Mouse (Mus musculus) C2C12 (cell line): ENCODE data around the gene Slc9a6. TPM values are rescaled to one million over a fixed set of nuclear protein-coding genes. Genes with fewer than 3 reads are reported as not detected.

Experiments used
- H3K27me3 ChIP-seq: one replicate; pipeline ENCODE4 v1.6.1; 2011; ENCODE audit not compliant: control insufficient read depth, insufficient read depth, insufficient read length
- H3K36me3 ChIP-seq: one replicate; pipeline ENCODE4 v1.6.1; 2011; ENCODE audit not compliant: control insufficient read depth, insufficient read depth
- H3K4me3 ChIP-seq: one replicate; pipeline ENCODE4 v1.5.1; 2011; ENCODE audit warnings: mild to moderate bottlenecking, control low read depth; ENCODE audit not compliant: poor library complexity, insufficient read depth, severe bottlenecking
- H3K79me2 ChIP-seq: one replicate; pipeline ENCODE4 v1.6.1; 2011; ENCODE audit not compliant: control insufficient read depth, insufficient read depth
- H3K79me3 ChIP-seq: one replicate; pipeline ENCODE4 v1.6.1; 2011; ENCODE audit warnings: low read depth, control low read depth
- H3ac ChIP-seq: one replicate; pipeline ENCODE3; 2011; ENCODE audit warnings: low read depth; ENCODE audit not compliant: control insufficient read depth, insufficient read length
- CEBPB ChIP-seq: IDR thresholded peaks from one replicate; pipeline ENCODE4 v1.6.1; 2011; ENCODE audit warnings: low read depth, mild to moderate bottlenecking, control low read depth, moderate library complexity
- CTCF ChIP-seq: IDR thresholded peaks from one replicate; pipeline ENCODE4 v1.5.1; 2011; ENCODE audit not compliant: control insufficient read depth, insufficient read depth, insufficient read length
- FOSL1 ChIP-seq: IDR thresholded peaks from one replicate; pipeline ENCODE4 v1.8.0; 2011; ENCODE audit warnings: mild to moderate bottlenecking, low read length; ENCODE audit not compliant: poor library complexity, insufficient read depth, severe bottlenecking
- MAX ChIP-seq: IDR thresholded peaks from one replicate; pipeline ENCODE4 v1.6.1; 2011; ENCODE audit warnings: mild to moderate bottlenecking, control low read depth
- MYOD1 ChIP-seq: IDR thresholded peaks from one replicate; pipeline ENCODE4 v1.6.1; 2011; ENCODE audit warnings: low read depth; ENCODE audit not compliant: control insufficient read depth, insufficient read length
- MYOG ChIP-seq: IDR thresholded peaks from one replicate; pipeline ENCODE4 v1.6.1; 2011; ENCODE audit not compliant: control insufficient read depth, insufficient read length; ENCODE audit errors: extremely low read depth
- USF1 ChIP-seq: IDR thresholded peaks from one replicate; pipeline ENCODE4 v1.6.1; 2011; ENCODE audit warnings: low read depth, mild to moderate bottlenecking, control low read depth, moderate library complexity
- polyA plus RNA-seq: library from polyadenylated mRNA; unstranded; fragments of >200 nt; fragmentation: generic; extraction: Trizol; gene quantifications from one replicate; pipeline ENCODE4 v1.2.1, GENCODE M21; 2012; ENCODE audit warnings: missing spikeins

Slc9a6 gene
- polyA plus RNA-seq, 1 experiment, result 7.2 TPM

DNA sequence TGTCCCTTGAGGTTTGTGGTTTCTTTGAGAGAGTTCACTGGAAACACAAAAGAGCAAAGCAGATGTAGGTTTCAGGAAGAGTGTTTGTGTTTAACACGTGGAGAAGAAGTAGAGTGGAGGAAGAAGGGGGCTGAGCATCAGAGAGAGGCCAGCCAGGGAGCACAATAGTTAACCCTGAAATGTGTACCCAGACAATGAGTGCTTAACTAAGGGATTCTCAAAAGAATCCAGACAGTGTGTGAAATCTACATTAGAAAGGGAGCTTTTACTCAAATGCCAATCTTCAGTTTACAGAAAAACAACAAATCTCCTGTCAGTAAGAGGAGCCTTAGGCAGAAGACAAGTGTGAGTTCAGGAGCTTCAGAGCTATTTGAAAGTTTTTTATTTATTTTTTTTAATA is 30.5 kb downstream of the Slc9a6 start:
- Histone ChIP-seq H3K36me3 (no peaks in the 10 kb centered on the region), H3K79me3 (no peaks in the 10 kb centered on the region), H3K27me3 (no peaks in the 10 kb centered on the region), H3K4me3 (no peak overlapping the region), H3K79me2 (no peaks in the 10 kb centered on the region), H3ac (no peak overlapping the region)
- TF ChIP-seq MAX (no peak), FOSL1 (no peak), MYOD1 (no peak), USF1 (no peak), MYOG (no peak), CEBPB (no peak), CTCF (no peak)

DNA sequence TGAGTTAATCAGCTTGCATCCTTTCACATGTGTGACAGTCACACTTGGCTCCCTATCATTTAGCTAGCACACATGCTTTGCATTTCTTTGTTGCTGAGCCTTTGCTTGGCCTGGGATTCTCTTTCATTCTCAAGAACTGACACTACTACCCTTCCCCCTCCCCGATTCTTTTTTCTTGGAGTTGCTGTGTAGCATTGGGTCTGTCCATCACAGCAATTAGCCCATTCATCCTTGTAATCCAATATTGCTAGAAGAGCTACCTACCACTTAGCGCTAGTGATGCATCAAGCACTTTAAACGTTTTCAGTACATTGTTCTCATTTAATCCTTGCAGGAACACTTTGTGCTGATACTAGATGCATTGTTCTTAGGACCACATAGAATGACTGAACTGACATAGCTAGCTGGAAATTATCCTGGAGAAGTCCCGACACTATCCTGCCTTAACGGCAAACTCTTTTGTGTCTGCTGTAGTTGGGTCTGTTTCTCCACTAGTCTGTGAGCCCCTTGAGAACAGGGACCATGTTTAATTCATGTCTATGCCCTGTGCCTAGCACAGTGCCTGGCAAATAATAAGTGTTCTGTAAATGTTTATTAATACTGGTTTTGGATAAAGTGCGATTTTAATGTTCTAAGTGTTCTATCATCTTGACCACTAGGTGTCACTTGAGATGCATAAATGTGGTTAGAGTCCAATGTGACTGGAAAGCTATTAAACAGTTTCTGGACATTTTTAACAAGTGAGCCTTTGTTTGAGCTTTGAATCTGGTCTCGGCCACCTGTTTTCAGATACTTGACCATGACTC is 40.2 kb downstream of the Slc9a6 start:
- no peak overlapping the region for H3K4me3 ChIP-seq
- no peaks in the 10 kb centered on the region for H3K79me3 ChIP-seq
- H3ac ChIP-seq, result no peak overlapping the region
- H3K27me3 ChIP-seq, result no peaks in the 10 kb centered on the region
- no peaks in the 10 kb centered on the region for H3K36me3 ChIP-seq
- TF ChIP-seq MYOG, result no peak
- TF ChIP-seq USF1, result no peak
- TF ChIP-seq MAX, result no peak
- no peak for TF ChIP-seq CEBPB
- TF ChIP-seq FOSL1, result no peak
- TF ChIP-seq MYOD1, result no peak
- TF ChIP-seq CTCF, result no peak
- no peaks in the 10 kb centered on the region for H3K79me2 ChIP-seq

DNA sequence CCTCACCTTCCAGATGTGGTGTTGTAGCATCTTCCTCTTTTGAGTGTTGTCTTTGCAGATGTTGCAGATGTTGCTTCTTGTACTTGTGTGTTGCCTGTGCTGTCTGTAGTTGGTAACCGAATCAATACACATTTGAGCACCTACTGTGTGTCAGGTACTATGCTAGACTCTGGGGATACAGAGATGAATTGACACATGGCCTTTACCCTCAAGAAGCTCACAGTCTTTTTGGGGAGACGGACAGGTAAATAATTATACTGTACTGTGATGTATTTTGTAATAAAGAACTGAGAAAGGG is 40.7 kb downstream of the Slc9a6 start:
- H3K4me3 ChIP-seq, result no peak overlapping the region
- TF ChIP-seq MYOG, result no peak
- no peak for TF ChIP-seq USF1
- no peak for TF ChIP-seq MYOD1
- TF ChIP-seq CEBPB, result no peak
- no peak overlapping the region for H3ac ChIP-seq
- no peaks in the 10 kb centered on the region for H3K27me3 ChIP-seq
- no peaks in the 10 kb centered on the region for H3K36me3 ChIP-seq
- no peaks in the 10 kb centered on the region for H3K79me2 ChIP-seq
- no peaks in the 10 kb centered on the region for H3K79me3 ChIP-seq

DNA sequence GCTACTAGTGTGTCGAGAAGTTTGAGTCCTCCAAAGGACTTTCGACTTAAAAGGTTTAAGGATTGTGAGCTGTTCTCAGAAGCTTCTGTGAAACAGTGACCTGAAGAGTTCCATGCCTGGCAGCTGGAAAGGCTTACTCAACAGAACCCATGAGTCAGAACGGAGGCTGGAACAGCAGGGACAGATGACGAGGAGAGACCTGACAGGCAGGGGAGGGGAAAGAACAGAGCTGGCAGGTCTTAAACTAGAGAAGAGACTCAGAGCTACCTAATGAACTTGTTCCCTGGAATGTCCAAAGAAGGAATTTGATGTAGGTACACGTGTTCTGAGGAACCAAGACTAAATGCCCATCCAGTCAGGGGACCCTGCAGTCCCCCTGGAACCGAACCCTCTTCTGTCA is 41.3 kb downstream of the Slc9a6 start:
- H3K79me2 ChIP-seq, result no peaks in the 10 kb centered on the region
- no peak overlapping the region for H3ac ChIP-seq
- no peaks in the 10 kb centered on the region for H3K36me3 ChIP-seq
- TF ChIP-seq FOSL1, result no peak
- no peak for TF ChIP-seq MYOD1
- TF ChIP-seq USF1, result no peak
- TF ChIP-seq CTCF, result no peak
- no peak for TF ChIP-seq CEBPB
- no peak for TF ChIP-seq MYOG
- no peak for TF ChIP-seq MAX
- no peak overlapping the region for H3K4me3 ChIP-seq
- H3K79me3 ChIP-seq, result no peaks in the 10 kb centered on the region
- no peaks in the 10 kb centered on the region for H3K27me3 ChIP-seq

DNA sequence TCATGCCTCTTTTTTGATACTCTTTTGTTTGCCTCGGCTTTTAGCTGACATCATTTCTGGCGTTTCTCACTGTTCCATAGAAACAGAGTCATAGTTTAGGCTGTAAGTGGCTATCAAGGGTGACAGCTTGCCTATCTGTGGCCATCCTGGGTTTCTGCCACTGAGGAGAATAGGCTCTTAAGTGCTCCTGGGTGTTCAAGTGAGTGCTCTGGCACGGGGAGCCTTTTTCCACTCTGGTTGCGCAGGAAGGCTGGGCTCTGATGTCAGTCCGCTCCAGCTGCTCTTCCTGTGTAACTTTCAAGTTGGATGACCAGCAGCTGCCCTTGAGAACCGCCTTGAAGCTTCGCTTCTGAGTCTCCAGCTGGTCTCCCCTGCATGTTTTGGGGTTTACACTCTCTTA is 42.2 kb downstream of the Slc9a6 start:
- Histone ChIP-seq H3K27me3 (no peaks in the 10 kb centered on the region), H3K79me3 (no peaks in the 10 kb centered on the region), H3K4me3 (no peak overlapping the region), H3ac (no peak overlapping the region), H3K36me3 (no peaks in the 10 kb centered on the region), H3K79me2 (no peaks in the 10 kb centered on the region)
- TF ChIP-seq MYOD1 (no peak), USF1 (no peak), CEBPB (no peak)

DNA sequence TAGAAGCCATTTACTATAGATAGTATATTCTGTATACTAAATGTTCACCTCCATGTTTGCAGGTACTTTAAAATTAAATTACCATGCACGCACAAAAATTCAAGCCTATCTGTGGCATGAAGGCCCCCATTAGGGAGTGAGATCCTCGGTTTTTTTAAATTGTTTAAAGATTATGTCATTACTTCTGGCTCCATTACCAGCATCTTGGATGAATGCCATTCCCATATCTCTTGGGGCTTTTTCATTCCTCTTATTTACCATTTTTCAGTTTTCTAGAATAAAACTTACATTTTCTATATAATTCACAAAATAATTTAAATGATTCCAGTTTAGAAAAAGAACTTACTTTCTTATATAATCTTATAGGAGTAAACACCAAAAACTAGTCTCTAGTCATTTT is 46.1 kb downstream of the Slc9a6 start:
- H3K79me2 ChIP-seq, result no peaks in the 10 kb centered on the region
- no peak overlapping the region for H3ac ChIP-seq
- H3K79me3 ChIP-seq, result no peaks in the 10 kb centered on the region
- TF ChIP-seq FOSL1 (no peak), CEBPB (no peak), MAX (no peak), MYOD1 (no peak), MYOG (no peak), CTCF (no peak), USF1 (no peak)
- H3K4me3 ChIP-seq, result no peak overlapping the region
- H3K27me3 ChIP-seq, result no peaks in the 10 kb centered on the region
- H3K36me3 ChIP-seq, result no peaks in the 10 kb centered on the region
